Mouse (Mus musculus): ENCODE results near the gene Atn1. TPM values are rescaled to one million over a fixed set of nuclear protein-coding genes. Genes with fewer than 3 reads are reported as not detected.
"Not testable (repeated sequence)": the region's sequence is repeated elsewhere in the genome, so short reads cannot be mapped to it uniquely, and the experiment has no call there.

The Atn1 gene
- polyA plus RNA-seq (2012; ENCODE audit: insufficient read depth, insufficient read length, missing spikeins), result 30.1 and 34.0 TPM in 2 replicates

GRCm38 (mm10) chr6:124755831-124756595 is at the start of gene Atn1, which contains the start of gene Gm45234:
Gene Atn1 (minus strand): TSS chr6:124756524.
Gene Gm45234 (minus strand): TSS chr6:124756021.
- Histone ChIP-seq H3K27ac (ENCODE audit: insufficient read depth, low read depth, low read length) (no peak within 1 kb of the TSS), H3K4me3 (ENCODE audit: insufficient read depth, low read length) (peak within 1 kb of the TSS; percentile 75), H3K4me1 (ENCODE audit: control insufficient read depth, insufficient read depth, low read length) (peaks cover 27% of the 10 kb centered on the region)
- no peak for TF ChIP-seq CTCF (IDR thresholded peaks at IDR 0.05; ENCODE audit: low read depth, low read length)

DNA sequence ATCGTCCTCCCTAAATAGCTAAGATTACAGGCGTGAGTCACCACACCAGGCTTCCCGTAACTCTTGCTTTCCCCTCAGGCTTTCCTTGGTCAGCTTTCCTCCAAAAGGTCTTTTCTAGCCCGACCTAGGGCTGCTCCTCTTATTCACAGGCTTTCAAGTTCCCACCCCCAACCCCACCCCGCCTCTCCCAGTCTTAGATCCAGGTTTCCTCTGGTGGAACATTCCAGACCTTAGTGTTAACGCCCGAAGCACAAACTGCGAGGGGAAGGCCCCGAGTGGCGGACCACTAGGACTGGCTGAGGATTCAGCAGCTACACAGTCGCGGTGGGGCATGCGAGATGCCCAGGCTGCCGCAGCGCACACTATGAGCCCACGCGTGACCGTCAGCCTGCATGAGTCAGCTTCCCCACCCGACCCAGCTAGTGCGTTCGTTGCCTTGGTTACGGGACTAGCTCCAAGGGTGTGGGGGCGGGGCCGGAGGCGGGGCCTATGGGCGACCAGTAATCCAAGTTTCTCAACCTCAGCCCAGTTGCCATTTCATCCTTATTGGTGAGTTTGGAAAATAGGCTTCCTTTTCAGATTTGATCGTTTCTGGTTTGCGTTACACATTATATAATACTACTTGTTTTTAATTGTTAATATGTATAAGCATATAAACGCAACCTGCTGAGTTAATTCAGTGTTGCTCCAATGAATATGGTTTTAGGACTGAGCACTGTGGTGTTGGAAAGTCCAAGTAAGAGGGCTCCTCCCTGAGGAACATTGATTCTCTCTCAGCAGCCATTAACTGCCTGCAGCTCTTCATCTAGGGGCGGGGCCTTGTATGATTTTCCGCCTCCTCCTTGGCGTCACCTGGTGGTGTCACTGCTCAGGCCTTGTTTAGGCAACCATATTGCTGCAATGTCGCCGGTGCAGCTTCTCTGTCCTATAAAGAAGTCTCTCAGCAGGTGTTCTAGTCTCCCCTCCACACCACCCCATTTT is 49.3 kb upstream of the Atn1 start:
- H3K4me3 ChIP-seq (ENCODE audit: insufficient read depth, low read length), result peak overlapping the region; percentile 83
- TF ChIP-seq CTCF (IDR thresholded peaks at IDR 0.05; ENCODE audit: low read depth, low read length) (no peak), POLR2A (IDR thresholded peaks at IDR 0.05; ENCODE audit: borderline replicate concordance, low read depth, low read length) (peak; percentile 88; the same call in 1 of the 2 replicates)
- H3K4me1 ChIP-seq (ENCODE audit: control insufficient read depth, insufficient read depth, low read length), result peaks cover 24% of the 10 kb centered on the region
- H3K27ac ChIP-seq (ENCODE audit: insufficient read depth, low read depth, low read length), result peak overlapping the region; percentile 98

GRCm38 (mm10) chr6:124804341-124804740 is 48.0 kb upstream of the Atn1 start:
- no peak for TF ChIP-seq POLR2A (IDR thresholded peaks at IDR 0.05; ENCODE audit: borderline replicate concordance, low read depth, low read length)
- no peak for TF ChIP-seq CTCF (IDR thresholded peaks at IDR 0.05; ENCODE audit: low read depth, low read length)
- H3K27ac ChIP-seq (ENCODE audit: insufficient read depth, low read depth, low read length), result peak overlapping the region; percentile 98

GRCm38 (mm10) chr6:124803691-124804090 is 47.4 kb upstream of the Atn1 start:
- not testable (repeated sequence) for H3K27ac ChIP-seq (ENCODE audit: insufficient read depth, low read depth, low read length); H3K4me3 ChIP-seq (ENCODE audit: insufficient read depth, low read length)
- H3K4me1 ChIP-seq (ENCODE audit: control insufficient read depth, insufficient read depth, low read length), result peaks cover 22% of the 10 kb centered on the region

More at GRCm38 (mm10) chr6:124804341-124804740, 48.0 kb upstream of the Atn1 start:
- H3K4me3 ChIP-seq (ENCODE audit: insufficient read depth, low read length), result peak overlapping the region; percentile 83
- H3K4me1 ChIP-seq (ENCODE audit: control insufficient read depth, insufficient read depth, low read length), result peaks cover 22% of the 10 kb centered on the region

DNA sequence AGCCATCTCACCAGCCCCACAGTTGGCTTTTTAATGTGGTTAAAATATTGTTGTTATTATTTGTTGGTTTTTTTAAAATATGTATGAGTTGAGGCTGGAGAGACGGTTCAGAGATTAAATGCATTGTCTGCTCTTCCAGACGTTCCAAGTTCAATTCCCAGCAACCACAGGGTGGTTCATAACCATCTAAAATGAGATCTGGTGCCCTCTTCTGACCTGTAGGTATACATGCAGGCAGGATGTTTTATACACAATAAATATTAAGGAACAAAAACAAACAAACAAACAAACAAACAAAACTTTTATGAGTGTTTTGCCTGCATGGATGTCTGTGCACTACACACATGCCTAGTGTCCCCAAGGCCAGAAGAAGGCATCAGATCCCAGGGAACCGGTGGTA is 46.7 kb upstream of the Atn1 start:
- H3K4me1 ChIP-seq (ENCODE audit: control insufficient read depth, insufficient read depth, low read length), result peaks cover 20% of the 10 kb centered on the region
- no peak for TF ChIP-seq POLR2A (IDR thresholded peaks at IDR 0.05; ENCODE audit: borderline replicate concordance, low read depth, low read length)
- no peak for TF ChIP-seq CTCF (IDR thresholded peaks at IDR 0.05; ENCODE audit: low read depth, low read length)
- no peak overlapping the region for H3K4me3 ChIP-seq (ENCODE audit: insufficient read depth, low read length)
- no peak overlapping the region for H3K27ac ChIP-seq (ENCODE audit: insufficient read depth, low read depth, low read length)

GRCm38 (mm10) chr6:124802400-124802799 is 46.1 kb upstream of the Atn1 start:
- not testable (repeated sequence) for H3K27ac ChIP-seq (ENCODE audit: insufficient read depth, low read depth, low read length); H3K4me3 ChIP-seq (ENCODE audit: insufficient read depth, low read length)
- H3K4me1 ChIP-seq (ENCODE audit: control insufficient read depth, insufficient read depth, low read length), result peaks cover 13% of the 10 kb centered on the region

DNA sequence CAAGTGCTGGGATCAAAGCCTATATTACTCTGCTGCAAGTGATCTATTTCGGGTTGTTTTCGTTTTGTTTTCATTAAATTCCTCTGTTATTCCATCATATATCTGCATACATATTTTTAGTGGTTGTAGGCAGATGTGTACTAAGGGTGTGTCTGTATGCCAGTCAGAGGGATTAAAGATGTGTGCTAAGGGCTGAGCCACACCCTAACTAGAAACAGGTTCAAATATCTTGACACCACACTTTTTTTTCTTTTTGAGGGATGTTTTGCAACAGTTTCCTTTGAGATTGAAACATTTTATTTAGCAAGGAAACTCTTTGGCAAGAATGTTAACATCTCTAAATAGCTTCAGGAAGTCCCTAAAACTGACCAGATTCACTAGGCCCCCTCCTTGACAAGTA is 39.9 kb upstream of the Atn1 start:
- TF ChIP-seq POLR2A (IDR thresholded peaks at IDR 0.05; ENCODE audit: borderline replicate concordance, low read depth, low read length), result no peak
- no peak for TF ChIP-seq CTCF (IDR thresholded peaks at IDR 0.05; ENCODE audit: low read depth, low read length)
- Histone ChIP-seq H3K4me1 (ENCODE audit: control insufficient read depth, insufficient read depth, low read length) (no peaks in the 10 kb centered on the region), H3K4me3 (ENCODE audit: insufficient read depth, low read length) (no peak overlapping the region), H3K27ac (ENCODE audit: insufficient read depth, low read depth, low read length) (no peak overlapping the region)

- Histone ChIP-seq H3K4me3 (ENCODE audit: insufficient read depth, low read length) (no peak overlapping the region), H3K4me1 (ENCODE audit: control insufficient read depth, insufficient read depth, low read length) (no peaks in the 10 kb centered on the region), H3K27ac (ENCODE audit: insufficient read depth, low read depth, low read length) (no peak overlapping the region)
- no peak for TF ChIP-seq CTCF (IDR thresholded peaks at IDR 0.05; ENCODE audit: low read depth, low read length)
These were observed 39.5 kb upstream of the Atn1 start for GRCm38 (mm10) chr6:124795781-124796180.

DNA sequence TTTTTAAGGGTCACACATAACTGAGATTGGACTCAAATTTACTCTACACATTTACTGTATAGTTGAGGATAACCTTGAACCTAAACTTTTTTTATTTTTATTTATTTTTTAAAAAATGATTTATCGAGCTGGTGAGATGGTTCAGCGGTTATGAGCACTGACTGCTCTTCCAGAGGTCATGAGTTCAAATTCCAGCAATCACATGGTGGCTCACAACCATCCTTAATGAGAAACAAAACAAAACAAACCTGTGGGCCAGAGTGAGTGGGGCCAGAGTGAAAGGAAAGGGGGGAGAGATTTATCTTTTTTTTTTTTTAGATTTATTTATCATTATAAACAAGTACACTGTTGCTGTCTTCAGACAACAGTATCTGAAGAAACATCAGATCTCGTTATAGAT is 35.6 kb upstream of the Atn1 start:
- Histone ChIP-seq H3K4me3 (ENCODE audit: insufficient read depth, low read length) (no peak overlapping the region), H3K4me1 (ENCODE audit: control insufficient read depth, insufficient read depth, low read length) (peaks cover 7% of the 10 kb centered on the region), H3K27ac (ENCODE audit: insufficient read depth, low read depth, low read length) (no peak overlapping the region)
- TF ChIP-seq CTCF (IDR thresholded peaks at IDR 0.05; ENCODE audit: low read depth, low read length) (no peak), POLR2A (IDR thresholded peaks at IDR 0.05; ENCODE audit: borderline replicate concordance, low read depth, low read length) (no peak)

GRCm38 (mm10) chr6:124790121-124790520 is 33.8 kb upstream of the Atn1 start:
- TF ChIP-seq CTCF (IDR thresholded peaks at IDR 0.05; ENCODE audit: low read depth, low read length) (no peak), POLR2A (IDR thresholded peaks at IDR 0.05; ENCODE audit: borderline replicate concordance, low read depth, low read length) (no peak)
- Histone ChIP-seq H3K4me3 (ENCODE audit: insufficient read depth, low read length) (no peak overlapping the region), H3K27ac (ENCODE audit: insufficient read depth, low read depth, low read length) (no peak overlapping the region), H3K4me1 (ENCODE audit: control insufficient read depth, insufficient read depth, low read length) (peaks cover 9% of the 10 kb centered on the region)
